In genomic region chr10:77869651-77870050, GRCm38 (mm10) we compare ENCODE assay signal across 34 mouse cellular contexts. TPM values are rescaled to one million over a fixed set of nuclear protein-coding genes. Genes with fewer than 3 reads are reported as not detected.
DNase-seq lines count a peak whose midpoint lies in the region; ATAC-seq and TF ChIP-seq lines count a peak whose summit lies in the region.
"Had no signal": no experiment of that assay in that cellular context is flagged by ENCODE, and none has a peak within 500 bp of the region (broad histone marks: within the 10 kb centered on the region; RNA-seq: fewer than 3 reads in every experiment).

No protein-coding gene starts in this region.

- H3K27me3 ChIP-seq in lung, embryonic 16.5 days (ENCODE audit: control insufficient read depth, insufficient read depth, low read depth, low read length) = no peaks in the 10 kb centered on the region
- H3K27me3 ChIP-seq: embryonic facial prominence, embryonic 12.5 days; embryonic facial prominence, embryonic 15.5 days; forebrain, embryonic 13.5 days; hindbrain, embryonic 13.5 days had no signal

- peak; percentile 89 for ATAC-seq in lung, embryonic 16.5 days (ENCODE audit: low read depth)
- ATAC-seq: forebrain, embryonic 13.5 days; forebrain, embryonic 16.5 days; hindbrain, embryonic 16.5 days; Patski had no signal

- H3K36me3 ChIP-seq in lung, embryonic 16.5 days (ENCODE audit: control insufficient read depth, insufficient read depth, low read length) = no peaks in the 10 kb centered on the region
- H3K36me3 ChIP-seq: embryonic facial prominence, embryonic 12.5 days; embryonic facial prominence, embryonic 15.5 days; G1E; hindbrain, embryonic 10.5 days; hindbrain, embryonic 13.5 days had no signal

- H3K9me3 ChIP-seq in lung, embryonic 16.5 days (ENCODE audit: control insufficient read depth, low read length) = no peaks in the 10 kb centered on the region
- H3K9me3 ChIP-seq: embryonic facial prominence, embryonic 12.5 days; embryonic facial prominence, embryonic 15.5 days; forebrain, embryonic 13.5 days; hindbrain, embryonic 10.5 days; hindbrain, embryonic 13.5 days had no signal

- H3K27ac ChIP-seq in lung, embryonic 16.5 days (ENCODE audit: low read length) = no peak overlapping the region
- H3K27ac ChIP-seq: embryonic facial prominence, embryonic 12.5 days; embryonic facial prominence, embryonic 15.5 days; forebrain, embryonic 13.5 days; hindbrain, embryonic 10.5 days; hindbrain, embryonic 13.5 days had no signal

- no peak overlapping the region for H3K4me2 ChIP-seq in lung, embryonic 16.5 days (ENCODE audit: low read depth, low read length)
- H3K4me2 ChIP-seq: embryonic facial prominence, embryonic 12.5 days; embryonic facial prominence, embryonic 15.5 days; forebrain, embryonic 13.5 days; heart, embryonic 11.5 days; hindbrain, embryonic 13.5 days had no signal

- TF ChIP-seq POLR2A in lung, adult 2 months (IDR thresholded peaks at IDR 0.05; ENCODE audit: borderline replicate concordance, extremely low read depth, low read depth, low read length) = no peak

- no peak overlapping the region for H3K4me3 ChIP-seq in lung, adult 2 months (replicated peaks; ENCODE audit: extremely low read depth, low read depth, low read length)
- no peak overlapping the region for H3K4me3 ChIP-seq in lung, embryonic 16.5 days (ENCODE audit: low read length)
- H3K4me3 ChIP-seq: embryonic facial prominence, embryonic 12.5 days; embryonic facial prominence, embryonic 15.5 days; erythroblast, embryonic 14.5 days; forebrain, embryonic 13.5 days; hindbrain, embryonic 10.5 days; hindbrain, embryonic 13.5 days had no signal

- TF ChIP-seq CTCF in lung, adult 2 months (IDR thresholded peaks at IDR 0.05; ENCODE audit: insufficient read depth, low read length) = no peak

- WGBS in lung, adult 2 months = 56% methylated on average over 7 of the region's 7 CpGs
- 57% methylated on average over 7 of the region's 7 CpGs for WGBS in lung, embryonic 16.5 days

- H3K4me1 ChIP-seq in lung, adult 2 months (ENCODE audit: control insufficient read depth, insufficient read depth, low read length) = no peaks in the 10 kb centered on the region
- no peaks in the 10 kb centered on the region; the same call in 1 of the 2 replicates for H3K4me1 ChIP-seq in lung, embryonic 16.5 days (replicated peaks; ENCODE audit: control insufficient read depth, insufficient read depth, low read length)
- H3K4me1 ChIP-seq: embryonic facial prominence, embryonic 12.5 days; hindbrain, embryonic 13.5 days had no signal

- DNase-seq in lung, adult 2 months = peak; percentile 15
- DNase-seq in lung, postnatal 14 days = peak; percentile 30
- peak; percentile 34 to 39 for DNase-seq in lung, postnatal 4 days
- DNase-seq in urinary bladder, postnatal 14 days (ENCODE audit: low spot score) = no peak
- no peak for DNase-seq in layer of hippocampus, postnatal 14 days (ENCODE audit: low spot score in 2 of 2)
- DNase-seq in spleen, postnatal 14 days (ENCODE audit: low spot score in 2 of 2) = no peak
- DNase-seq: adrenal gland, postnatal 10 days; adrenal gland, postnatal 36 days; B cell, adult 2 months; cerebellum, adult 18-20 months; cerebellum, adult 9-10 months; cerebellum, postnatal 14 days; gastrocnemius, postnatal 10 days; gastrocnemius, postnatal 36 days; heart, adult 11 months had no signal

- no peak overlapping the region for H3K9ac ChIP-seq in lung, embryonic 16.5 days (ENCODE audit: low read length)
- H3K9ac ChIP-seq: embryonic facial prominence, embryonic 12.5 days; embryonic facial prominence, embryonic 15.5 days; forebrain, embryonic 13.5 days; hindbrain, embryonic 13.5 days had no signal

RNA-seq across cellular contexts. Expression of gene Gm3285, which starts 7.9 kb away (rescaled TPM):
- not detected in 2 replicates for polyA plus RNA-seq in lung, adult 2 months (2012; rRNA removed)
- polyA plus RNA-seq in lung, embryonic 16.5 days (2015; fragmentation: Nextera tagmentation; extraction: Ambion mirVana) = not detected in 2 replicates
- total RNA-seq in layer of hippocampus, postnatal 14 days (2021) = not detected
- total RNA-seq: adrenal gland, adult 18-20 months; adrenal gland, postnatal 10 days; adrenal gland, postnatal 36 days; CH12.LX; G1E; gastrocnemius, adult 18-20 months; gastrocnemius, postnatal 10 days; gastrocnemius, postnatal 36 days; heart, adult 8-10 months; heart, postnatal 25 days had no signal
- polyA plus RNA-seq: embryonic facial prominence, embryonic 12.5 days; erythroblast, embryonic 14.5 days; forebrain, embryonic 13.5 days; forebrain, embryonic 16.5 days; G1E; heart, embryonic 11.5 days; heart, embryonic 14.5 days; heart, postnatal 0 days; hindbrain, embryonic 10.5 days; hindbrain, embryonic 13.5 days; hindbrain, embryonic 16.5 days; Patski had no signal

RNA-seq across cellular contexts. Expression of gene Gm10318, which starts 17.0 kb away (rescaled TPM):
- polyA plus RNA-seq in lung, adult 2 months (2012; rRNA removed) = not detected in 2 replicates
- not detected in 2 replicates for polyA plus RNA-seq in lung, embryonic 16.5 days (2015; fragmentation: Nextera tagmentation; extraction: Ambion mirVana)
- not detected for total RNA-seq in layer of hippocampus, postnatal 14 days (2021)
- total RNA-seq: adrenal gland, adult 18-20 months; adrenal gland, postnatal 10 days; adrenal gland, postnatal 36 days; CH12.LX; G1E; gastrocnemius, adult 18-20 months; gastrocnemius, postnatal 10 days; gastrocnemius, postnatal 36 days; heart, adult 8-10 months; heart, postnatal 25 days had no signal
- polyA plus RNA-seq: embryonic facial prominence, embryonic 12.5 days; erythroblast, embryonic 14.5 days; forebrain, embryonic 13.5 days; forebrain, embryonic 16.5 days; G1E; heart, embryonic 11.5 days; heart, embryonic 14.5 days; heart, postnatal 0 days; hindbrain, embryonic 10.5 days; hindbrain, embryonic 13.5 days; hindbrain, embryonic 16.5 days; Patski had no signal

RNA-seq across cellular contexts. Expression of gene Gm36176, which starts 23.0 kb away (rescaled TPM):
- polyA plus RNA-seq in lung, adult 2 months (2012; rRNA removed) = not detected in 2 replicates
- polyA plus RNA-seq in lung, embryonic 16.5 days (2015; fragmentation: Nextera tagmentation; extraction: Ambion mirVana) = not detected in 2 replicates
- not detected for total RNA-seq in layer of hippocampus, postnatal 14 days (2021)
- total RNA-seq: adrenal gland, adult 18-20 months; adrenal gland, postnatal 10 days; adrenal gland, postnatal 36 days; CH12.LX; G1E; gastrocnemius, adult 18-20 months; gastrocnemius, postnatal 10 days; gastrocnemius, postnatal 36 days; heart, adult 8-10 months; heart, postnatal 25 days had no signal
- polyA plus RNA-seq: embryonic facial prominence, embryonic 12.5 days; erythroblast, embryonic 14.5 days; forebrain, embryonic 13.5 days; forebrain, embryonic 16.5 days; G1E; heart, embryonic 11.5 days; heart, embryonic 14.5 days; heart, postnatal 0 days; hindbrain, embryonic 10.5 days; hindbrain, embryonic 13.5 days; hindbrain, embryonic 16.5 days; Patski had no signal

RNA-seq across cellular contexts. Expression of gene Lrrc3, which starts 32.7 kb away (rescaled TPM):
- polyA plus RNA-seq in lung, adult 2 months (2012; rRNA removed) = 0.77 and 0.93 TPM in 2 replicates
- polyA plus RNA-seq in lung, embryonic 16.5 days (2015; fragmentation: Nextera tagmentation; extraction: Ambion mirVana) = 3.5 and 4.7 TPM in 2 replicates
- 10 to 100 TPM; 10.4 to 10.8 TPM for total RNA-seq in layer of hippocampus, postnatal 14 days (2021)
- total RNA-seq: CH12.LX had no signal
- polyA plus RNA-seq: G1E had no signal

RNA-seq across cellular contexts. Expression of gene Krtap10-10, which starts 33.9 kb away (rescaled TPM):
- polyA plus RNA-seq in lung, adult 2 months (2012; rRNA removed) = not detected in 2 replicates
- not detected in 2 replicates for polyA plus RNA-seq in lung, embryonic 16.5 days (2015; fragmentation: Nextera tagmentation; extraction: Ambion mirVana)
- total RNA-seq in layer of hippocampus, postnatal 14 days (2021) = not detected
- total RNA-seq: adrenal gland, adult 18-20 months; adrenal gland, postnatal 10 days; adrenal gland, postnatal 36 days; CH12.LX; gastrocnemius, adult 18-20 months; gastrocnemius, postnatal 10 days; gastrocnemius, postnatal 36 days; heart, adult 8-10 months; heart, postnatal 25 days had no signal
- polyA plus RNA-seq: embryonic facial prominence, embryonic 12.5 days; erythroblast, embryonic 14.5 days; forebrain, embryonic 13.5 days; forebrain, embryonic 16.5 days; G1E; heart, embryonic 11.5 days; heart, embryonic 14.5 days; heart, postnatal 0 days; hindbrain, embryonic 10.5 days; hindbrain, embryonic 13.5 days; hindbrain, embryonic 16.5 days; Patski had no signal

Comparison
In these comparisons a context has a peak if more than half of its experiments do, and no peak if none do; other contexts are left out.
1. DNase-seq: peak in lung, adult 2 months (single experiment), lung, postnatal 14 days (single experiment) and lung, postnatal 4 days (2 of 2); none in urinary bladder, postnatal 14 days (single experiment), layer of hippocampus, postnatal 14 days (0 of 2) and spleen, postnatal 14 days (0 of 2).